Mouse (Mus musculus): Measurements from ENCODE around the gene Homer2. TPM values are rescaled to one million over a fixed set of nuclear protein-coding genes. Genes with fewer than 3 reads are reported as not detected.

The Homer2 gene
- total and polyA plus RNA-seq, 3 experiments: 0.75 to 6.7 (median 3.6) TPM

GRCm38 (mm10) chr7:81698357-81698756 lies 9.0 kb downstream of the Homer2 start:
- no peak for DNase-seq

- DNase-seq: no peak
Observed at GRCm38 (mm10) chr7:81697954-81698353, 9.4 kb downstream of the Homer2 start.

GRCm38 (mm10) chr7:81695763-81696533 lies 11.4 kb downstream of the Homer2 start:
- no peak for DNase-seq

- DNase-seq: no peak
Observed at GRCm38 (mm10) chr7:81691067-81691466, 16.3 kb downstream of the Homer2 start.

- peak; percentile 44 for DNase-seq
Observed at GRCm38 (mm10) chr7:81689116-81689681, 18.1 kb downstream of the Homer2 start.

- DNase-seq: peak; percentile 9
Observed at GRCm38 (mm10) chr7:81688378-81688777, 18.9 kb downstream of the Homer2 start.

- DNase-seq: no peak
Observed at GRCm38 (mm10) chr7:81687684-81688316, 19.5 kb downstream of the Homer2 start.

GRCm38 (mm10) chr7:81685375-81685774 lies 22.0 kb downstream of the Homer2 start:
- DNase-seq: no peak

- DNase-seq: no peak
Observed at GRCm38 (mm10) chr7:81683779-81684422, 23.4 kb downstream of the Homer2 start.

GRCm38 (mm10) chr7:81681386-81681785 lies 25.9 kb downstream of the Homer2 start:
- DNase-seq: no peak

GRCm38 (mm10) chr7:81673359-81674013 lies 33.8 kb downstream of the Homer2 start:
- DNase-seq: no peak

- DNase-seq: no peak
Observed at GRCm38 (mm10) chr7:81672735-81673291, 34.5 kb downstream of the Homer2 start.

- no peak for DNase-seq
Observed at GRCm38 (mm10) chr7:81667156-81667555, 40.2 kb downstream of the Homer2 start.

GRCm38 (mm10) chr7:81666585-81666984 lies 40.7 kb downstream of the Homer2 start:
- DNase-seq: no peak

- no peak for DNase-seq
Observed at GRCm38 (mm10) chr7:81663057-81663456, 44.3 kb downstream of the Homer2 start.

GRCm38 (mm10) chr7:81657631-81658347 lies 49.5 kb downstream of the Homer2 start:
- no peak for DNase-seq

GRCm38 (mm10) chr7:81657055-81657454 lies 50.3 kb downstream of the Homer2 start:
- DNase-seq: no peak

GRCm38 (mm10) chr7:81656635-81657034 lies 50.7 kb downstream of the Homer2 start:
- no peak for DNase-seq

GRCm38 (mm10) chr7:81654946-81655718 lies 52.2 kb downstream of the Homer2 start:
- no peak for DNase-seq

- no peak for DNase-seq
Observed at GRCm38 (mm10) chr7:81653988-81654387, 53.3 kb downstream of the Homer2 start.

Measured in adrenal gland, adult 2 months (tissue).